Mouse (Mus musculus): ENCODE measurements around the gene Eif4g1.
A peak's percentile ranks its signal among the peaks of the same experiment; 100 is the strongest.

Gene Eif4g1

DNA sequence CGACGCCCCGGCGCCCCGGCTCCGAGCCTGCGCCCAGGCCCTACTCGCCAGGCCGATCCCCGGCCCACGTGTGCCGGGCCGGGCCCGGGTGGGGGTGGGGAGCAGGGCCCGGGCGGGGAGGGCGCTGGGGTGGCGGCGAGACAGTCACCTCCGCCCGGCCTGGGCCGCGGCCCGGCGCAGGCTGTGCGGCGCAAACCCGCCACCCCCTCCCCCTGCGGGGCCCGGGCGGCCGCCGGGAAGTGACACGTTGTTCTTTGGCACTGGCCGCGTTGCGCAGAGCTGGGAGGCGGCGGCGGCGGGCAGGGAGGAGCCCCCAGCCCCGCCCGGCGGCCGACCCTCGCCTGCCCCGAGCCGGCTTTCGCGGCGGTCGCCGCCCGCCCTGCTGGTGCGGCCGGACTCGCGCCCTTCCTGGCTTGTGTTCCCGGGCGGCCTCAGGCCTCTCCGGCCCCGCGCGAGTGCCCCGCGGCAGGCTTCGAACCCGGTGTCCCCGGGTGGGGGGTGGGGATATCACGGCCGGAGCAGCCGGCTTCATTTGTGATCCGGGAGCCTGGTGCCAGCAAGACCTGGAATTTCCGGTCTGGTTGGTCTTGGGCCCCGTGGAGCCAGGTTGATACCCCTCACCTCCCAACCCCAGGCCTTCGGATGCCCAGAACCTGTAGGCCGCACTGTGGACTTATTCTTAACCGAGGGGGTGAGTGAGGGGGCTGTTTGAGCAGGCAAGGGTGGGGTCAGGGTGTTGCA lies 5.0 kb downstream of the Eif4g1 start:
- DNase-seq (ENCODE audit: low spot score in 2 of 2): no peak

DNA sequence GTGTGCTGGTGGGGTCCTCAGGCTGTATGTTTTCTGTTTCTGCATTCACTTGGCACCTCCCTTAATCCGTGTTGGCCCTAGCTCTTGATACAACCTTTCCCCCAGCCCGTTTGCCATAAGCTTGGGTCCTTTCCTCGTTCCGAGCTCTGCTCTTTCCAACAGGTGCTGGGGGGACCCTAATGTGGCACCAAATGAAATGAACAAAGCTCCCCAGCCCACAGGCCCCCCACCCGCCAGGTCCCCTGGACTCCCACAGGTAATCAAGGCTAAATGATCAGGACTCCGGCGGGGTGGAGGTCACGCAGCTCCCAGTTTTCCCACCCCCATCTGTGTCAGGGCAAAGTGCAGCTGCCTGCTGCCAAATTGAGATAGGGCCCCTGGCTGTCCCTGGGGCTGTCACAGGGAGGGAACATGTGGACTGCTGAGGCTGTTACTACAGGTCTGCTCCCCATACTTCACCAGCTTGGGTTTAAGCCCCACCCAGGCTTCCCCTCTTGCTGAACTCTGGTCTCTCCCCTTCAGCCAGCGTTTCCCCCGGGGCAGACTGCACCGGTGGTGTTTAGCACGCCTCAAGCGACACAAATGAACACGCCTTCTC lies 5.7 kb downstream of the Eif4g1 start:
- no peak for DNase-seq (ENCODE audit: low spot score in 2 of 2)

DNA sequence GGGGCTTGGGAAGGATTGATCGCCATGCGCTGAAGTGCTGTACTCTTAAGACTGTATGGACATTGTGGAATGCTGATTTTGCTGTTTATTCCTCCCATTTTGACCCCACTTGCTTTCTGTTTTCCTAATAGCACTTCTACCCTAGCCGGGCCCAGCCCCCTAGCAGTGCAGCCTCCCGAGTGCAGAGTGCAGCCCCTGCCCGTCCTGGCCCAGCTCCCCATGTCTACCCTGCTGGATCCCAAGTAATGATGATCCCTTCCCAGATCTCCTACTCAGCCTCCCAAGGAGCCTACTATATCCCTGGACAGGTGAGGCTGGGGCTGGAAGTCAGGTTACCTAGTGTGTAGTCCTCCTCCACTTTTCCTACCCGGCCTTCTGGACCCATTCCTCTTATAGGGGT lies 7.1 kb downstream of the Eif4g1 start:
- DNase-seq (ENCODE audit: low spot score in 2 of 2): no peak

DNA sequence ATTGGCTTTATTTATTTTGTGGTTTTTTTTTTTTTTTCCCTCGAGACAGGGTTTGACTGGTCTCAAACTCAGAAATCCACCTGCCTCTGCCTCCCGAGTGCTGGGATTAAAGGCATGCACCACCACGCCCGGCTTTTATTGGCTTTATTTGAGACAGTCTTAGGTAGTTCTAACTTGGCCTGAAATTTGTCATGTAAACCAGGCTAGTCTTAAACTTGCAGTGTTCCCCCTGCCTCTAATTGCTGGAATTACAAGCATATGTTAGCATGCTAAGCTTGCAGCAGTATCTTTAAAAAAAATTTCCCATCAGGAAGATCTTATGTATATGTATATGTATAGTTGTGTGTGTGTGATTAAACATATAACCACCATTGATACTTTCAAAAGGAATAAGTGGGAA lies 8.6 kb downstream of the Eif4g1 start:
- DNase-seq (ENCODE audit: low spot score in 2 of 2): no peak

DNA sequence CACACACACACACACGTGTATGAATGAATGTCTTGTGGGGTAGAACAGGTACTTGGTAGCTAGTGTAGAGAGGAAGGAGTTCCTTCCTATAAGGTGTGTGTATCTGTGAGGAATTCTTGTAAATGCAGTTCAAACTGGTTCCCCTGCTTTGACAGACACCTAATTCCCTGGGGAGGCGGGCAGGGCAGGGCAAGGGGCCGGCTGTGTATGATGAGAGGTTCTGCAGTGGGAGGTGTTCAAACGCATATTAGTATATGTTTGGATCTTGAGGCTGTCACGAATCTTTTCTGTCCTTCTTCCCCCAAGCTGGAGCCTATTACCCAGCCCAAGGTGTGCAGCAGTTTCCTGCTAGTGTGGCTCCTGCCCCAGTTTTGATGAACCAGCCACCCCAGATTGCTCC lies 9.3 kb downstream of the Eif4g1 start:
- DNase-seq (ENCODE audit: low spot score in 2 of 2): no peak

DNA sequence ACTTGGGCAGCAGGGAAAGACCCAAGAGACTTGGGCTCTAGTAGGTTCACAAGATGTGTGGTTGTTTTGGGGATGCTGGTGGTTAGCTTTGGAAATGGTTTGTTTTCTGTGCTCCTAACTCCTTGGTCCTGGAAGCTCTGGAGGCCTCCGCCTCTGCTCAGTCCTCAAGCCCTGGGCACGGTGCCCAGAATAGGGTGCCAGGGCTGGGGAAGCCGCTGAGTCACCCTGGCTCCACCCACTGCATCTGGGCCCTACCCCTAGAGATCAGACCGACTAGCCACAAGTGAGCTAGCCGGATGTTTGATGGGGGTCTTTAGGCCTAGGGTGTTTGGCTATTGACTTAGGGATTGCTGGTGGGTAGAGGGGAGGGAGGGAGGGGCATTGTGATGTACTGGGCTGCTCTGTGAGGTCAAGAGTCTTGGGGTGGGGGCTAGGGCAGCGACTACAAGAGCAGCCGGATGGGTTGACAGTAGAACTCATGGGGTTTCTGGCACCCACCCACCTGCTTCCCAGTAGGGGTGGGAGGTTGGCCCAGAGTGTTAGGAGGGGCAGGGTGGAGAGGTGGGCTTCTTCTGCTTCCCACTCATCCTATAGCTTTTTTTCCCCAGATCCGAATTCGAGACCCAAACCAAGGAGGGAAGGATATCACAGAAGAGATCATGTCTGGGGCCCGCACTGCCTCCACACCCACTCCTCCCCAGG lies 10.0 kb downstream of the Eif4g1 start:
- DNase-seq (ENCODE audit: low spot score in 2 of 2): peak in 1 of 2 experiments; percentile 81

DNA sequence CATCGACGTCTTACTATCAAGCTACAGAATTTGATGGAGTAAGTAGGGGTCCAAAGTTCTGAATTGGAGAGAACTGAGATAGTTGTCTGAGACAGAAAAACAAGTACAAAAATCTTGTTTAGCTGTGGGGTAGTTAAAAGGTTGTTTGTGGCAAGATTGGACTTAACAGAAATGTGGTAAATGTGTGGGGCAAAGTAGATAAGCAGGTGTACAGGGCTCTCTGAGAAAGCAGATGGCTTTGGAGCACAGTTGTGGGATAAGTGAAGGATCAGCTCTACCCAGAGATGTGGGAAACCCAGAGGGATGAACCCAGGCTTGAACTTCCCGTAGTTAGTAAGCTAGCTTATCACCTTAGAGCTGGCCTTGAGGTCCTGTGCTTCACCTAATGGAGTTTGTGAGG lies 22.7 kb downstream of the Eif4g1 start:
- DNase-seq (ENCODE audit: low spot score in 2 of 2): no peak

DNA sequence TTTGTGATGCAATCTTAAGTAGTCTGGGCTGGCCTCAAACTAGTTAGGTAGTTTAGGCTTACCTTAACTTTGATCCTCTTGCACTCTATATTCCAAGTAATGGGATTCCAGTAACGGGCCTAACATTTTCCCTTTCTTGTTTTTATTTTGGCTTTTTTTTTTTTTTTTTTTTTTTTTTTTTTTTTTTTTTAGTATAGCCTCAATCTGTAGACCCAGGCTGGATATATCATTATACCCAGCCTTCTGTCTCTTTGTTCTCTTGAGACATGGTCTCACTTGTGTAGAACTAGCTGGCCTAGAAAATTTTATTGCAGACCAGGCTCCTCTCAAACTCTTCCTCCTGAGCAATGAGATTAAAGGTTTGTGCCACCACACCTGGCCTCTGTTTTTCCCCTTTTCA lies 23.5 kb downstream of the Eif4g1 start:
- no peak for DNase-seq (ENCODE audit: low spot score in 2 of 2)

DNA sequence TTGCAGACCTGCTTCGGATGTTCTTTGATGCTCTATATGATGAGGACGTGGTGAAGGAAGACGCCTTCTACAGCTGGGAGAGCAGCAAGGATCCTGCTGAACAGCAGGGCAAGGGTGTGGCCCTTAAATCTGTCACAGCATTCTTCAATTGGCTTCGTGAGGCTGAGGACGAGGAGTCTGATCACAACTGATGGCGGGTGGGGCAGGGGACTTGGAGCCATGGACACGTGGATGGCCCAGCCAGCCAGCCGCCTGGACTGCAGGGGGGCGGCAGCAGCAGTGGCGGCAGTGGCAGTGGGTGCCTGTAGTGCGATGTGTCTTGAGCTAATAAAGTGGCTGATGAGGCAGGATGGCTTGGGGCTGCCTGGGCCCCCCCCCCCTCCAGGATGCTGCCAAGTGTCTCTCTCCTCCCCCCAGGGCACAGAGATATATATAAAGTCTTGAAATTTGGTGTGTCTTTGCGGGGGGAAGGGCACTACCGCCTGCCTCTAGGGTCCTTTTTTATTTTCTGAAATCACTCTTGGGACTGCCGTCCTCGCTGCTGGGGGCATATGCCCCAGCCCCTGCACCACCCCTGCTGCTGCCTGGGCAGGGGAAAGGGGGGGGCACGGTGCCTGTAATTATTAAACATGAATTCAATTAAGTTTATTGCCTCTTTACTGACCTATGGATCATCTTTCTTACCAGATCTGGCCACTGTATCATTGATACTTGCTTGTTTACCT lies 24.3 kb downstream of the Eif4g1 start:
- DNase-seq (ENCODE audit: low spot score in 2 of 2): no peak

DNA sequence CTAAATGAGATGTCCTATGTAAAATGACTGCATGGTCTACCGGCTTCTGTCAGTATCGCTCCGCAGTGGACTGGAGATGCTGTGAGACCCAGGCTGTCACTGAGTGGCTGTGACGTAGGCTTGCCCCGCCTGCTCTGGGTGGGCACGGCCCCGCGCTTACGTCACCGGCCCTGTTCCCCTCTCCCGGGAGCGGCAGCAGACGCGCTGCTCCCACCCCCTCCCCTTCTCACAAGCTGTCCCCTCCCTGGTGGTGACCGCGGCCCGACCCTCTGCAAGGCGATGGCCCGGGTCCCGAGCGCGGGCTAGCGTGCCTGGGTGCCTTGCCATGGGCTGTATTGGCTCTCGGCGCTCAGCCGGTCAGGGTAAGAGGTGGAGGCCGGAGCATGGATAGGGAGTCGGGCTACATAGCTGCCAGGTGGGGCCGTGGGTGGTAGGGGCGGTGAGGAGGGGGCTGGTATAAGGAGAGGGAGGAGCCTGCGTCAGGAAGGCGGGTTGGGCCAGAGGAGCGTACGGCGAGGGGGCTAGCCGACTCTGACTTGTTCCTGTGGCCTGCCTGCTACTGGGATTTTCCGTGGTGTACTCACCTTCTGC lies 25.1 kb downstream of the Eif4g1 start, which contains the start of gene Fam131a:
TSS of gene Fam131a (plus strand) at position 131 of the 591 bp plus-strand sequence.
- DNase-seq (ENCODE audit: low spot score in 2 of 2): peak; percentile 86 to 96

DNA sequence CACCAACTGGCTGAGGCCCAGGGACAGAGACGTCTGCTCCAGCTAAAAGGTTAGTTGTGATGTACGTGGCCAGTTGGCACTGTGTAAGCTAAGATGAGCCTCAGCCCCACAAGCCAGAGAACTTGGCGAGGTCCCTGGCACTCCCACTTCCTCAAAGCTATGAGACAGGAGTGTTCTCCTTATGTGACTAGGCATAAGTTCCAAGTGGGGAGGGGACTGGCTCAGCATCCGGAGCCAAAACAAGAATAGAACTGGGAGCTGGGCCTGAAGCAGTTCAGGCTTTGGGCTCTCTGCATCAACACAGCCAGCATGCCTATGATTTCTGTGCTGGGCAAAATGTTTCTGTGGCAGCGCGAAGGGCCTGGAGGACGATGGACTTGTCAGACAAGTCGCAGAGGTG lies 26.7 kb downstream of the Eif4g1 start:
- peak in 1 of 2 experiments; percentile 89 for DNase-seq (ENCODE audit: low spot score in 2 of 2)

DNA sequence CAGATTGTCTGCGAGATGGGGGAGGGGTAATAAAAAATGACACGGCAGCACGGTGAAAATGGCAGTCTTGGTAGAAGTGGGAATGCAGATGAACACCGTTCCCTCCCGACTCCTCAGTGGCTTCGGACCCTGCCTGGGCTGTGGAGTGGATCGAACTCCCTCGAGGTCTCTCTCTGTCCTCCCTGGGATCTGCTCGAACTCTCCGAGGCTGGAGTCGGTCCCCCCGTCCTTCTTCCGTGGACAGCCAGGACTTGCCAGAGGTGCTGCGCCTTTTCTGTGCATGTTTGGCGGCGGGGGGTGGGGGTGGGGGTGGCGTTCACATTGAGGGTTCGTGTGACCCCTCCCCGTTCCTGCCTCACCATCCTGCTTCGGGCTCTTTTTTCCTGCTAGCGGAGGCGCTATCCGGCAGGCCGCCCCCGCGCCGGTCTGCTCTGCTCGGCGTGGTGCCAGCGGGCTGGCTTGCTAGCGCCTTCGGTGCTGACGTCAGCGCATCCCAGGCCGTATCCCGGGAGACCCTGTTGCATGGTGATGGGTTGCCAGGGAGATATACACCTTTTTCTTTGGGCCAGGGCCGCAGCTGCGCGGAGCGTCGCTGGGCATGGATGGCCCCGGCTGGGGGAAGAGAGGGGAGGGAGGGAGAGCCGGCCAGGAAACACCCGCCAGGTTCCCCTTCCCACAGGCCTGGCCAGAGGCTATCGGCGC lies 27.7 kb downstream of the Eif4g1 start:
- DNase-seq (ENCODE audit: low spot score in 2 of 2): peak; percentile 90 to 97

DNA sequence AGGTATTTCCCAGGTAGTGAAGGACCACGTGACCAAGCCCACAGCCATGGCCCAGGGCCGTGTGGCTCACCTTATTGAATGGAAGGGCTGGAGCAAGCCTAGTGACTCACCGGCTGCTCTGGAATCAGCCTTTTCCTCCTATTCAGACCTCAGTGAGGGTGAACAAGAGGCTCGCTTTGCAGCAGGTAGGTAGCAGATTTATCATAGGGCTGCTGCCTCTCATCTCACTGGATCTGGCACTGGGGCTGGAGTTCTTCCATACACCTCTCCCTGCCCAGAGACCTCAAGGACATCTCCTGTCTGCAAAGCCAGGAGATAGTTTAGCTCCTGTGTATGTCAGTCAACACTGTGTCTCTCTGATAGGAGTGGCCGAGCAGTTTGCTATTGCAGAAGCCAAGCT lies 31.2 kb downstream of the Eif4g1 start:
- DNase-seq (ENCODE audit: low spot score in 2 of 2): no peak

DNA sequence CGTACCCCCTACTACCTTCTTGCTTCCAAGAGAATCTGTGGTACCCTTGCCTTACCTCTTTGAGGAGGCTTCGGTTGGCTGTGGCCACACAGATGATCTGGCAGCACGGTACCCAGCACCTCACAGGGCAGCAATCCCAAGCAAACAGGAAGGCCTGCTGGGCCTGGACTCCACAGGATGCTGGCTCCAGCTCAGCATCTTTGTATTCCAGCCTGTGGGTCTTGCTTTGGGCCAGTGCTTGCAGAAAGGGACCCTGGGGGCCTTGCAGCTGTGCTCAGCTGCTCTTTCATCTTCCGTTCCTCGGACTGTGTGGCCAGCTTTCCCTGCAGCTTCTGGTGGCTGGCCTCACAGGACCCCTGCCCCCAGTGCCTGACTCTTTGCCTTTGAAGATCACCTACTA lies 31.9 kb downstream of the Eif4g1 start:
- no peak for DNase-seq (ENCODE audit: low spot score in 2 of 2)

DNA sequence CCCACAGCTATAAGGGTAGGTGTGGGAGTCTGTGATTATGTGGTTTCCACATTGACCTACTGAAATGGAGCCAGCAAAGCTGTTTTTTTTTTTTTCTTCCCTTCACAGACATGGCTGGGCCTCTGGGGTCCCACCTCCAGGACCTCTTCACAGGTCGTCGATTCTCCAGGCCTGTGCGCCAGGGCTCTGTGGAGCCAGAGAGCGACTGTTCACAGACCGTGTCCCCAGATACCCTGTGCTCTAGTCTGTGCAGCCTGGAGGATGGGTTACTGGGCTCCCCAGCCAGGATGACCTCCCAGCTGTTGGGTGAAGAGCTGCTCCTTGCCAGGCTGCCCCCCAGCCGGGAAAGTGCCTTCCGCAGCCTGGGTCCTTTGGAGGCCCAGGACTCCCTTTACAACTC lies 33.2 kb downstream of the Eif4g1 start:
- DNase-seq (ENCODE audit: low spot score in 2 of 2): no peak

DNA sequence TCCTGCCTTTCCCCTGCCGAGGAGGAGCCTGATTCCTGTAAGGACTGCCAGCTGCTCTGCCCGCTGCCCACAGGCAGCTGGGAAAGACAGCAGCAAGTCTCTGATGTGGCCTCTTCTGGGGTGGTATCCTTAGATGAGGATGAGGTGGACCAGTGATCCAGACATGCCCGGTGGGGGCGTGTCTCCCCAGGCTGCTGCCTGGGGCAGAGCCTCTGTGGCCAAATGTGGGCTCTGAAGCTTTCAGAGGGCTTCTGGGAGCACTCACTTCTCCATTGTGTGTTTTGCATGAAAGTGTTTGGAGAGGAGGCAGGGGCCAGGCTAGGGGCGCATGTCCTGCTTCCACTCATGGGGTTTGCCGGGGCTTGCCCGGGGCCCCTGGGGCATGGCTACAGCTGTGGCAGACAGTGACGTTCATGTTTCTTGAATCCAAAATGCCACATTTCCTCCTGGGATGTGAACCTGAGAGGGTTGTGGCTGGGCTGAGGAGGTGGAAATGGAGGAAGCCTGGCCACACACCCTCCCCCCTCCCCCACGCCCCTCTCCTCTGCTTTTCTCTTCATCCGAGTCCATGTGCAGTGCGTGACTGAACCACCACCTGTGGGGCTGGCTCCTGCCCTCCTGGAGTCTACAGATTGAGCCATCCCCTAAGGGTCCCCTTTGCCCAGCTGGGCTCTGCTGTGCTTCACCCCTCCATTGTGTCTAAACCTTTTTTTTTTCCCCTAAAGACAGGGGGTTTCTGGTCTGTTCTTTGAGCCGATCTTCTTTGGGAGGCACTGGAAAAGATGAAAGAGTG lies 33.8 kb downstream of the Eif4g1 start:
- DNase-seq (ENCODE audit: low spot score in 2 of 2): no peak

DNA sequence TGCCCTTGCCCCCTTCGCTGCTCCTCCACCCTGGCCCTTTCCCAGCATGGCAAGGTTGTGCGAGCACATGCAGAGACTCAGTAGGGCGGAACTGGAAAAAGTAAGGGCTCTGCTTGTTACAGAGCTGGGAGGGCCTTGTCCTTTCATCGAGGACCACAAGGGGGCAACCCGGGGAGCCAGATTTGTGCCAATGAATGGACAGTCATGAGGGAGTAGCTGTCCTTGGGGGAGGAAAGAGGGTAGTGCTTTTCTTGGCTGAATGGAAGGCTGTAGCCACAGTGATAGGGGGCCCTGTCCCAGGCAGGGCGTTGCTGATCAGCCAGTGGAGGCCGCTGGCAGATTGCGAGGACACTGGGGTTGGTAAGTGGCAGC lies 34.4 kb downstream of the Eif4g1 start:
- peak in 1 of 2 experiments; percentile 74 for DNase-seq (ENCODE audit: low spot score in 2 of 2)

DNA sequence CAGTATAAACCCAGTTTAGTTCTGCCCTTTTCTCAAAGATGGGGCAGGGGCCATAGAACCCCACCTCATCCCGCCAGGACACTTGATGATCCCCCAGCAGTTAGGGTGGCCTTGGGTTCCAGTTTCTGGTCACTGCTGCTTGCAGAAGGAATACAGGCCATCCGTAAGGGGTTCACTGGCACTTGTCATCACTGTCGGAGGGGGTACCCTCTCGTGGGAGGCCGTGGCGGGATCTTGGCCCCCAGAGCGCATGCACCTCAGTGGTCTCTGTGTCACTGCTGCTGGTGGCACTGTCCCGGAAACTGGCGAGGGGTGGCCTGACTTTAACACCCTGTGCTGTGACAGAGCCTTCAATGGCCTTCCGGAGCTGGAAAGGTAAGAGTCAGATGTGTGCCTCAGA lies 35.0 kb downstream of the Eif4g1 start:
- DNase-seq (ENCODE audit: low spot score in 2 of 2): no peak

DNA sequence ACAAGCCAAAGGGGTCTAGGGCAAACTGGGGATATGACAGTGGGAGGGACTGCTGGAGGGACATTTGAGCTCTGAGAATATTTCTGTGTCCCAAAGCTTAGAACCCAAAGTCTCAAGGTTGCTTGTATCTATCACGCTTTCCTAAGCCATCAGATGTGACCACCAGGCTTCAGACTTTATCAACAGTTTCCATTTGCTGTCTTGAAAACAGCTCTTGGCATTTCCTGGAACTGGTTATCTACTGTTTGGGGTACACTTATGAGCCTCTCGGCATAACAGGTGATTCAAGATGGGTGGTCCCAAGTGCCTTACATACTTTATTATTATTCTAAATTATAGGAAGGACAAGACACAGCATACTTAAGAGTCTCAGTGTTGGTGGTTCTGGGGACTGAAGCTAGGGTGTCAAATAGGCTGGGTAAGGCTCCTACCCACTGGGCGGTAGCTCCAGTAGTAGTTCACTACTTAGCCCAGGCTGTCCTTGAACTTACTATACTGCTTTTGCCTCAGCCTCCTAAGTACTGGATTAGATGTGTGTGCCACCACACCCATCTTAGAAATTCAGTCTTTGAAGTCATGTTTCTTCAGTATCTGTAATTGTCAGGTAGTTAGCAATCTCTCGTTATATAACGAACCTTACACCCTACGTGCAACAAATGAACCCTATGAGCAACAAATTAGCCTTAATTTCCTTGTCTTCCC lies 35.7 kb downstream of the Eif4g1 start:
- DNase-seq (ENCODE audit: low spot score in 2 of 2): no peak

DNA sequence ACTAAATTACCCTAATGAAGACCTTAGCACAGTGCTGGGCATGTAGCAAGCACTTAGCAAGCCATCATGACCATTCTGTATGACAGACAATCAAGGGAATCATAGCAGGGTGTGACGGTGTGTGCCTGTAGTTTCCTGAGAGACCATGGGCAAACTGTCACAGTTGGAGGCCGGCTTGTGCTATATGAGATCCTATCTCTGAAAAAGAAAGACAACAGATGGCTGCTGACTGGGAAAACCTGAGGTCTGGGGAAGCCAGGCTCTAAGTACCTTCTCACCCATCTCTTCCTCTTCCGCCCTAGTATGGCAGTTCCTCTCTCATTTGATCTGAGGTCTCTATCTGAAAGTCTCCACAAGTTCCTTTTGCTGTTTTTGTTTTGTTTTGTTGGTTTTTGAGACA lies 37.7 kb downstream of the Eif4g1 start:
- DNase-seq (ENCODE audit: low spot score in 2 of 2): no peak
